Mouse (Mus musculus): ENCODE measurements at regions not wholly inside any gene's neighbourhood (a gene's known extent, or its start where the extent isn't known, plus 50 kb on each side); places are given as distances from the start of the nearest gene placed in this dataset.
A peak's percentile ranks its signal among the peaks of the same experiment; 100 is the strongest.

GRCm38 (mm10) chr10:111694227-111695200 lies 188.4 kb downstream of the Phlda1 start:
- peak in 1 of 2 experiments; percentile 47 for DNase-seq (ENCODE audit: low spot score in 2 of 2)

GRCm38 (mm10) chr10:111695918-111696760 lies 190.1 kb downstream of the Phlda1 start:
- no peak for DNase-seq (ENCODE audit: low spot score in 2 of 2)

GRCm38 (mm10) chr10:111696987-111697386 lies 190.9 kb downstream of the Phlda1 start:
- DNase-seq (ENCODE audit: low spot score in 2 of 2), result no peak

GRCm38 (mm10) chr10:111699557-111700508 lies 193.7 kb downstream of the Phlda1 start:
- DNase-seq (ENCODE audit: low spot score in 2 of 2), result no peak

- DNase-seq (ENCODE audit: low spot score in 2 of 2), result no peak
Measured at GRCm38 (mm10) chr10:111700570-111700969, 194.5 kb downstream of the Phlda1 start.

GRCm38 (mm10) chr10:111701138-111701537 lies 195.1 kb downstream of the Phlda1 start:
- no peak for DNase-seq (ENCODE audit: low spot score in 2 of 2)

GRCm38 (mm10) chr10:111702435-111702834 lies 196.3 kb downstream of the Phlda1 start:
- no peak for DNase-seq (ENCODE audit: low spot score in 2 of 2)

- no peak for DNase-seq (ENCODE audit: low spot score in 2 of 2)
Measured at GRCm38 (mm10) chr10:111703447-111703846, 197.4 kb downstream of the Phlda1 start.

GRCm38 (mm10) chr10:111711519-111712113 lies 205.5 kb downstream of the Phlda1 start:
- DNase-seq (ENCODE audit: low spot score in 2 of 2), result no peak

GRCm38 (mm10) chr10:111712991-111713390 lies 206.9 kb downstream of the Phlda1 start:
- no peak for DNase-seq (ENCODE audit: low spot score in 2 of 2)

GRCm38 (mm10) chr10:111713676-111714075 lies 207.6 kb downstream of the Phlda1 start:
- DNase-seq (ENCODE audit: low spot score in 2 of 2), result no peak

GRCm38 (mm10) chr10:111715172-111715571 lies 209.1 kb downstream of the Phlda1 start:
- DNase-seq (ENCODE audit: low spot score in 2 of 2), result no peak

- DNase-seq (ENCODE audit: low spot score in 2 of 2), result no peak
Measured at GRCm38 (mm10) chr10:111719632-111720031, 213.5 kb downstream of the Phlda1 start.

GRCm38 (mm10) chr10:111721068-111721467 lies 215.0 kb downstream of the Phlda1 start:
- DNase-seq (ENCODE audit: low spot score in 2 of 2), result peak; percentile 51 to 69

GRCm38 (mm10) chr10:111723885-111724284 lies 217.8 kb downstream of the Phlda1 start:
- no peak for DNase-seq (ENCODE audit: low spot score in 2 of 2)

GRCm38 (mm10) chr10:111724574-111725414 lies 218.7 kb downstream of the Phlda1 start:
- DNase-seq (ENCODE audit: low spot score in 2 of 2), result peak in 1 of 2 experiments; percentile 21

- no peak for DNase-seq (ENCODE audit: low spot score in 2 of 2)
Measured at GRCm38 (mm10) chr10:111736026-111736425, 229.9 kb downstream of the Phlda1 start.

- no peak for DNase-seq (ENCODE audit: low spot score in 2 of 2)
Measured at GRCm38 (mm10) chr10:111739471-111740138, 232.9 kb upstream of the Krr1 start.

- DNase-seq (ENCODE audit: low spot score in 2 of 2), result no peak
Measured at GRCm38 (mm10) chr10:111740586-111741265, 231.7 kb upstream of the Krr1 start.

All from heart, adult 9 months (tissue).